Mouse (Mus musculus): ENCODE results near the gene Gpr160. TPM values are rescaled to one million over a fixed set of nuclear protein-coding genes. Genes with fewer than 3 reads are reported as not detected.

The Gpr160 gene
- polyA plus RNA-seq, 1 experiment = 10.1 TPM

DNA sequence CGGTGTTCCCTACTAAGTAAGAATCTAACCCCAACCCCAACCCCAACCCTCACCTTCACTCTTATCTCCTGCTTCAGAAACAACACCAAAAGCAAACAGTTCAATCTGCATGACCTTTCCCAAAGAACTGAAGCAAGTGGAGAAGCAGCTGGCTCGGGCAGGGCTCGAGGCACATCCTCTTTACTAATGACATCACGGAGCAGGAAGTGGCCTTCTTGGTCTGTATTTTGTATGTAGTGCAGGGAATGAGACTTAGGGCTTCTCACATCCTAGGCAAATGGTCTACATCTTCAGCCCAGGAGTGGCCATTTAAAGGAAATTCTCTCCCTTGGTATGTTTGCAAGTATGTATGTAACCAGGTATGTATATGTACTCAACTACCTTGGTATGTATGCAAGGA lies 61.4 kb downstream of the Gpr160 start:
- H3K9ac ChIP-seq (ENCODE audit: low read depth, poor library complexity, severe bottlenecking) = no peak overlapping the region
- peaks cover 16% of the 10 kb centered on the region for H3K36me3 ChIP-seq (ENCODE audit: control insufficient read depth, insufficient read depth, low read length, poor library complexity, severe bottlenecking)
- no peaks in the 10 kb centered on the region for H3K4me1 ChIP-seq (ENCODE audit: control insufficient read depth, insufficient read depth, low read length)
- H3K4me3 ChIP-seq (ENCODE audit: low read depth, low read length) = no peak overlapping the region
- H3K9me3 ChIP-seq (replicated peaks; ENCODE audit: control insufficient read depth, insufficient read depth, low read length, poor library complexity, severe bottlenecking) = 0 out of 2 replicates have a peak, but pooled peaks cover 7% of the 10 kb centered on the region
- H3K27ac ChIP-seq (ENCODE audit: insufficient read depth, low read length) = no peak overlapping the region
- H3K27me3 ChIP-seq (ENCODE audit: control insufficient read depth, insufficient read depth, low read length, poor library complexity, severe bottlenecking) = no peaks in the 10 kb centered on the region
- TF ChIP-seq EP300 (IDR thresholded peaks at IDR 0.05; ENCODE audit: insufficient read depth, low read depth, low read length) (no peak), CTCF (IDR thresholded peaks at IDR 0.05; ENCODE audit: low read depth, low read length) (no peak)

DNA sequence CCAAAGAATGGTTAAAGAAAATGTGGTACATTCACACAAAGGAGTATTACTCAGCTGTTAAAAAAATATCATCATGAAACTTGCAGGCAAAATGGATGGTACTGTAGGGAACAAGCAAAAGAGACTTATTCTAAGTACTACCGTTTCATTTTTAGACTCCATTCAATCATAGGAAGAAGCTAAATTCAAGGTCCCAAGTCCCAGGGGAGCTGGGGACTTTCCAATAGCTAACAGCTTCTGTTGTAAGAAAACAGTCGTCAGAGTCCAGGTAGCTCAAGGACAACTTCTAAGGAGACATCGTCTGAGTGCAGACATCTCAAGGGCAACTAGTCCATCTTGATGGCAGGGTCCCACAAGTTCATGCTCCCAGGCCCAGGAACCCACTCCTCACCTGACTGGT lies 71.9 kb downstream of the Gpr160 start:
- Histone ChIP-seq H3K27me3 (ENCODE audit: control insufficient read depth, insufficient read depth, low read length, poor library complexity, severe bottlenecking) (no peaks in the 10 kb centered on the region), H3K27ac (ENCODE audit: insufficient read depth, low read length) (no peak overlapping the region), H3K4me1 (ENCODE audit: control insufficient read depth, insufficient read depth, low read length) (no peaks in the 10 kb centered on the region), H3K9me3 (replicated peaks; ENCODE audit: control insufficient read depth, insufficient read depth, low read length, poor library complexity, severe bottlenecking) (no peaks in the 10 kb centered on the region), H3K4me3 (ENCODE audit: low read depth, low read length) (no peak overlapping the region), H3K36me3 (ENCODE audit: control insufficient read depth, insufficient read depth, low read length, poor library complexity, severe bottlenecking) (peaks cover 3% of the 10 kb centered on the region), H3K9ac (ENCODE audit: low read depth, poor library complexity, severe bottlenecking) (no peak overlapping the region)
- TF ChIP-seq POLR2A (IDR thresholded peaks at IDR 0.05; ENCODE audit: insufficient read depth, low read length) = no peak
- no peak for TF ChIP-seq EP300 (IDR thresholded peaks at IDR 0.05; ENCODE audit: insufficient read depth, low read depth, low read length)
- TF ChIP-seq CTCF (IDR thresholded peaks at IDR 0.05; ENCODE audit: low read depth, low read length) = no peak

DNA sequence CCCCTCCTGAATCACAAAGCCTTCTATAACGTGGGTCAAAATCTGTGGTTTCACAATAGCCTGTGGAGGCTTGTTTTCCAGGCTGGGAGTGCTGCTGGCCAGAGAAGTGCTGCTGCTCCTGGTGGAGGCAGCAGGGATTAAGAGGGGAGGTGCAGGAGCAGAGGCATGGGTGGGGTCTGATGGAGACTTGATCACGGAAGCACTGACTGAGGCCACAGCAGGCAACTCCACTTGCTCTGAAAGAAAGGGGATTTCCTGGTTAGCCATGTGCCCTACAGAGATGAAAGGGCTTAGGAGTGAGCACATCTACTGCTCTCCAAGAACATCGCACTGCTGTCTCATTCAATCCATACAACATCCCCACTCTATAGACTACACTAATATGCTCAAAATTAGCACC lies 74.1 kb downstream of the Gpr160 start:
- no peaks in the 10 kb centered on the region for H3K27me3 ChIP-seq (ENCODE audit: control insufficient read depth, insufficient read depth, low read length, poor library complexity, severe bottlenecking)
- no peak overlapping the region for H3K9ac ChIP-seq (ENCODE audit: low read depth, poor library complexity, severe bottlenecking)
- H3K4me3 ChIP-seq (ENCODE audit: low read depth, low read length) = no peak overlapping the region
- H3K4me1 ChIP-seq (ENCODE audit: control insufficient read depth, insufficient read depth, low read length) = no peaks in the 10 kb centered on the region
- no peaks in the 10 kb centered on the region for H3K9me3 ChIP-seq (replicated peaks; ENCODE audit: control insufficient read depth, insufficient read depth, low read length, poor library complexity, severe bottlenecking)
- H3K27ac ChIP-seq (ENCODE audit: insufficient read depth, low read length) = no peak overlapping the region
- peaks cover 3% of the 10 kb centered on the region; the same call in 1 of the 2 replicates for H3K36me3 ChIP-seq (ENCODE audit: control insufficient read depth, insufficient read depth, low read length, poor library complexity, severe bottlenecking)
- TF ChIP-seq POLR2A (IDR thresholded peaks at IDR 0.05; ENCODE audit: insufficient read depth, low read length) = no peak
- TF ChIP-seq EP300 (IDR thresholded peaks at IDR 0.05; ENCODE audit: insufficient read depth, low read depth, low read length) = no peak
- no peak for TF ChIP-seq CTCF (IDR thresholded peaks at IDR 0.05; ENCODE audit: low read depth, low read length)

DNA sequence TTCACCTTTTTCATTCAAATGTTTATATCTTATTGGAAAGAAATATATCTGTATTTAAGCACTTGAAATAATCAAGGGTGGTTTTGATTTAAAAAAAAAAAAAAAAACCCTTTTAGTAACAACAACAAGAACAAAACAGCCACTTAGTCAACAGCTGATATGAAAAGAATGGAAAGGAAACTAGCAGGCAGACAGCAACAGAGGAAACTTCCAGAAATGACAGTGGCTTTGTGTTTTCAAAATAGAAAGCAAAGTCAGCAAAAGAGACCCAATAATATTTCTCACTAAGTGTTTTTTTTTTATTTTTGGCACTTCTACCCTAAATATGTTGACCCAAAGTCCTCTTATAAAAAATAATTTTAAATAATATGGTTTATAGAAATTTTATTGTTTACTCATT lies 78.6 kb downstream of the Gpr160 start:
- Histone ChIP-seq H3K4me3 (ENCODE audit: low read depth, low read length) (no peak overlapping the region), H3K4me1 (ENCODE audit: control insufficient read depth, insufficient read depth, low read length) (no peaks in the 10 kb centered on the region)

More for the DNA sequence above, 78.6 kb downstream of the Gpr160 start:
- Histone ChIP-seq H3K9ac (ENCODE audit: low read depth, poor library complexity, severe bottlenecking) (no peak overlapping the region), H3K36me3 (ENCODE audit: control insufficient read depth, insufficient read depth, low read length, poor library complexity, severe bottlenecking) (peaks cover 7% of the 10 kb centered on the region), H3K27me3 (ENCODE audit: control insufficient read depth, insufficient read depth, low read length, poor library complexity, severe bottlenecking) (no peaks in the 10 kb centered on the region), H3K9me3 (replicated peaks; ENCODE audit: control insufficient read depth, insufficient read depth, low read length, poor library complexity, severe bottlenecking) (no peaks in the 10 kb centered on the region), H3K27ac (ENCODE audit: insufficient read depth, low read length) (no peak overlapping the region)
- no peak for TF ChIP-seq EP300 (IDR thresholded peaks at IDR 0.05; ENCODE audit: insufficient read depth, low read depth, low read length)
- TF ChIP-seq POLR2A (IDR thresholded peaks at IDR 0.05; ENCODE audit: insufficient read depth, low read length) = no peak
- no peak for TF ChIP-seq CTCF (IDR thresholded peaks at IDR 0.05; ENCODE audit: low read depth, low read length)

Other genes with a start within 250 kb of the Gpr160 start
- 2.4 and 3.3 TPM in 2 replicates for gene Lrriq4, start 211.4 kb upstream of the Gpr160 start, polyA plus RNA-seq (2011; ENCODE audit: insufficient read depth, insufficient read length, low read depth, missing spikeins)
- gene Lrrc34, start 208.1 kb upstream of the Gpr160 start, polyA plus RNA-seq (2011; ENCODE audit: insufficient read depth, insufficient read length, low read depth, missing spikeins) = 31.1 and 36.1 TPM in 2 replicates
- 16.8 and 19.9 TPM in 2 replicates for gene Lrrc31, start 156.1 kb upstream of the Gpr160 start, polyA plus RNA-seq (2011; ENCODE audit: insufficient read depth, insufficient read length, low read depth, missing spikeins)
- not detected in 2 replicates for gene Samd7, start 109.7 kb upstream of the Gpr160 start, polyA plus RNA-seq (2011; ENCODE audit: insufficient read depth, insufficient read length, low read depth, missing spikeins)
- gene Sec62, start 63.1 kb upstream of the Gpr160 start, polyA plus RNA-seq (2011; ENCODE audit: insufficient read depth, insufficient read length, low read depth, missing spikeins) = 63.5 and 65.0 TPM in 2 replicates
- gene Phc3, start 113.5 kb downstream of the Gpr160 start, polyA plus RNA-seq (2011; ENCODE audit: insufficient read depth, insufficient read length, low read depth, missing spikeins) = 18.4 and 20.6 TPM in 2 replicates
- gene Prkci, start 139.8 kb downstream of the Gpr160 start, polyA plus RNA-seq (2011; ENCODE audit: insufficient read depth, insufficient read length, low read depth, missing spikeins) = 221 and 240 TPM in 2 replicates
- gene Skil, start 239.1 kb downstream of the Gpr160 start, polyA plus RNA-seq (2011; ENCODE audit: insufficient read depth, insufficient read length, low read depth, missing spikeins) = 64.4 and 69.6 TPM in 2 replicates

Measured in ES-Bruce4 (cell line).